In the genomic region with DNA sequence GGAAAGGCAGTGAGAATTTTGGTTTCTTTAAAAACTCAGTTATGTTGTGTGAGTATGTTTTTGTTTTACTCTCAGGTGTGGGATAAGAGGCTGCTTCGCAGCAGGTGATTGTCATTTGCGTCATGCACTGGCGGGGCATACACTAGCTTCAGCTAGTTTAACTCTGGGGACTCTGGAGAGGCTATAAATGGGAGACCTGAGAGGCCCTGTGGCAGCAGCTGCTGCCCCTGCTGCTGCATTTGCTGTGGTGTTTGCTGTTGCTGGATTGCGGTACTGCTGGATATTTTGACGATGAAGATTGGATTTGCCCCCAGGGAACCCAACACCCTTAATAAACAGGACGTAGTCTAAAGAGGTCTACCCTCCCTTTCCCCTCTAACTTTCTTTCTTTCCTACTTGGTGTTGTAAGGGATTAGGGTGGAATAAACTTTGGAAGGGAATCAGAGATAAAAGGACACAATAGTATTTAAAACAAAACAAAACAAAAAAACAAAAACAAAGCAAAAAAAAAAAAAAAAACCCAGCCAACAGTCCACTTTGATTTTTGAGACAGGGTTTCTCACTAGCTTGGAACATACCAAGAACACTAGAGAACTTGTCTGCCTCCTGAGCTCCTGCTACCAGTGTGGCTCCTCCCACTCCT, we compare ENCODE assay signal across 8 mouse cellular contexts. TPM values are rescaled to one million over a fixed set of nuclear protein-coding genes. Genes with fewer than 3 reads are reported as not detected.
DNase-seq lines count a peak whose midpoint lies in the region; ATAC-seq and TF ChIP-seq lines count a peak whose summit lies in the region.

No protein-coding gene starts in this region.

- no peaks in the 10 kb centered on the region for H3K36me3 ChIP-seq in neural tube, embryonic 11.5 days (ENCODE audit: control insufficient read depth, insufficient read depth, low read length)
- no peaks in the 10 kb centered on the region for H3K36me3 ChIP-seq in forebrain, postnatal 0 days (ENCODE audit: insufficient read depth)
- H3K36me3 ChIP-seq in liver, embryonic 14.5 days (replicated peaks; ENCODE audit: control insufficient read depth, insufficient read depth, low read depth): no peaks in the 10 kb centered on the region
- no peaks in the 10 kb centered on the region for H3K36me3 ChIP-seq in stomach, embryonic 16.5 days (ENCODE audit: control insufficient read depth, insufficient read depth, low read length)

- WGBS in neural tube, embryonic 11.5 days: 40% methylated on average over 6 of the region's 6 CpGs
- WGBS in forebrain, postnatal 0 days: 30% methylated on average over 6 of the region's 6 CpGs
- 38% methylated on average over 6 of the region's 6 CpGs for WGBS in liver, embryonic 14.5 days (ENCODE audit: insufficient replicate concordance)
- WGBS in stomach, embryonic 16.5 days: 20% methylated on average over 6 of the region's 6 CpGs

- no peaks in the 10 kb centered on the region for H3K27me3 ChIP-seq in neural tube, embryonic 11.5 days (ENCODE audit: control insufficient read depth, insufficient read depth, low read length)
- H3K27me3 ChIP-seq in forebrain, postnatal 0 days (ENCODE audit: insufficient read depth, low read length): no peaks in the 10 kb centered on the region
- H3K27me3 ChIP-seq in liver, embryonic 14.5 days (ENCODE audit: control insufficient read depth, insufficient read depth, low read length): no peaks in the 10 kb centered on the region
- no peaks in the 10 kb centered on the region for H3K27me3 ChIP-seq in stomach, embryonic 16.5 days (ENCODE audit: control insufficient read depth, insufficient read depth, low read length)

- H3K27ac ChIP-seq in neural tube, embryonic 11.5 days (ENCODE audit: low read depth, low read length): no peak overlapping the region
- H3K27ac ChIP-seq in forebrain, postnatal 0 days (ENCODE audit: low read depth, low read length): no peak overlapping the region
- peak overlapping the region; percentile 61 for H3K27ac ChIP-seq in liver, embryonic 14.5 days
- no peak overlapping the region for H3K27ac ChIP-seq in stomach, embryonic 16.5 days (ENCODE audit: low read length)

- no peak for TF ChIP-seq CTCF in forebrain, postnatal 0 days (IDR thresholded peaks at IDR 0.05; ENCODE audit: low read depth)
- no peak for TF ChIP-seq CTCF in liver, embryonic 14.5 days (IDR thresholded peaks at IDR 0.05; ENCODE audit: low read depth)

- H3K9me3 ChIP-seq in neural tube, embryonic 11.5 days (ENCODE audit: control insufficient read depth, low read length): no peaks in the 10 kb centered on the region
- H3K9me3 ChIP-seq in forebrain, postnatal 0 days (ENCODE audit: low read length): no peaks in the 10 kb centered on the region
- H3K9me3 ChIP-seq in liver, embryonic 14.5 days (ENCODE audit: control insufficient read depth, low read length): no peaks in the 10 kb centered on the region
- no peaks in the 10 kb centered on the region for H3K9me3 ChIP-seq in stomach, embryonic 16.5 days (replicated peaks; ENCODE audit: control insufficient read depth, low read length)

- no peak overlapping the region for H3K9ac ChIP-seq in neural tube, embryonic 11.5 days (ENCODE audit: low read length)
- H3K9ac ChIP-seq in forebrain, postnatal 0 days: no peak overlapping the region
- peak overlapping the region; percentile 23; the same call in 1 of the 2 replicates for H3K9ac ChIP-seq in liver, embryonic 14.5 days (replicated peaks)
- H3K9ac ChIP-seq in stomach, embryonic 16.5 days (ENCODE audit: low read length): no peak overlapping the region

- ATAC-seq in neural tube, embryonic 11.5 days (ENCODE audit: insufficient read depth, low FRiP score, low TSS enrichment): no peak
- peak; percentile 56 for ATAC-seq in forebrain, postnatal 0 days
- ATAC-seq in liver, embryonic 14.5 days (ENCODE audit: insufficient read depth): peak; percentile 24; the same call in 1 of the 2 replicates
- no peak for ATAC-seq in stomach, embryonic 16.5 days (ENCODE audit: insufficient read depth, low FRiP score)

- TF ChIP-seq EP300 in liver, embryonic 14.5 days (IDR thresholded peaks at IDR 0.05; ENCODE audit: low read depth): no peak; the same call in 1 of the 2 replicates

- no peaks in the 10 kb centered on the region; the same call in 1 of the 2 replicates for H3K4me1 ChIP-seq in neural tube, embryonic 11.5 days (ENCODE audit: control insufficient read depth, insufficient read depth, low read length)
- H3K4me1 ChIP-seq in forebrain, postnatal 0 days (ENCODE audit: insufficient read depth): 0 out of 2 replicates have a peak, but pooled peaks cover 3% of the 10 kb centered on the region
- peaks cover 37 to 38% of the 10 kb centered on the region in 2 experiments for H3K4me1 ChIP-seq in liver, embryonic 14.5 days (replicated peaks; ENCODE audit: control insufficient read depth in 2 of 2, insufficient read depth in 2 of 2, low read length in 1 of 2)
- H3K4me1 ChIP-seq in stomach, embryonic 16.5 days (ENCODE audit: control insufficient read depth, insufficient read depth, low read length): peaks cover 8% of the 10 kb centered on the region; the same call in 1 of the 2 replicates

- DNase-seq in neural tube, embryonic 11.5 days (ENCODE audit: low spot score): no peak
- DNase-seq in neural tube, embryonic 10.5 days (ENCODE audit: extremely low spot score, low spot score): no peak
- no peak for DNase-seq in forebrain, postnatal 0 days
- DNase-seq in liver, embryonic 14.5 days (ENCODE audit: low read depth in 3 of 3, low spot score in 3 of 3): no peak
- DNase-seq in left cerebral cortex, adult 8-10 months (ENCODE audit: low spot score in 2 of 2): no peak
- DNase-seq in adipocyte (ENCODE audit: low spot score): no peak
- DNase-seq in cerebellum, postnatal 36 days: no peak

- peak overlapping the region; percentile 37 for H3K4me2 ChIP-seq in neural tube, embryonic 11.5 days (ENCODE audit: low read depth)
- H3K4me2 ChIP-seq in forebrain, postnatal 0 days (ENCODE audit: low read depth): peak overlapping the region; percentile 46
- H3K4me2 ChIP-seq in liver, embryonic 14.5 days (ENCODE audit: low read depth): peak overlapping the region; percentile 59
- H3K4me2 ChIP-seq in stomach, embryonic 16.5 days (ENCODE audit: low read depth, low read length): peak overlapping the region; percentile 64

- H3K4me3 ChIP-seq in neural tube, embryonic 11.5 days (ENCODE audit: low read depth, low read length): peak overlapping the region; percentile 16
- peak overlapping the region; percentile 25 for H3K4me3 ChIP-seq in forebrain, postnatal 0 days (ENCODE audit: low read depth, low read length)
- H3K4me3 ChIP-seq in liver, embryonic 14.5 days (ENCODE audit: insufficient read depth in 1 of 2, low read depth in 2 of 2, low read length in 2 of 2): no peak overlapping the region
- H3K4me3 ChIP-seq in stomach, embryonic 16.5 days (replicated peaks; ENCODE audit: low read length): peak overlapping the region; percentile 31; the same call in 1 of the 2 replicates

RNA-seq across cellular contexts. Expression of gene Slc4a8, which starts 14.9 kb away (rescaled TPM):
- 7.9 and 11.3 TPM in 2 replicates for polyA plus RNA-seq in neural tube, embryonic 11.5 days (2014; fragmentation: Nextera tagmentation; extraction: Ambion mirVana)
- 17.8 and 38.3 TPM in 2 replicates for total RNA-seq in forebrain, postnatal 0 days (2014; rRNA removed)
- 30.3 and 31.2 TPM in 2 replicates for polyA plus RNA-seq in forebrain, postnatal 0 days (2015; fragmentation: Nextera tagmentation; extraction: Ambion mirVana)
- polyA plus RNA-seq in liver, embryonic 14.5 days (2012; rRNA removed): 0.15 and 0.16 TPM in 2 replicates
- 0.30 and 0.55 TPM in 2 replicates for polyA plus RNA-seq in liver, embryonic 14.5 days (2014; fragmentation: Nextera tagmentation; extraction: Ambion mirVana)
- polyA plus RNA-seq in stomach, embryonic 16.5 days (2015; fragmentation: Nextera tagmentation; extraction: Ambion mirVana): 3.9 and 4.7 TPM in 2 replicates
- total RNA-seq in left cerebral cortex, adult 8-10 months (2022): 10 to 100 TPM; 60.5 to 73.8 (median 69.8) TPM

RNA-seq across cellular contexts. Expression of gene Galnt6, which starts 17.4 kb away (rescaled TPM):
- polyA plus RNA-seq in neural tube, embryonic 11.5 days (2014; fragmentation: Nextera tagmentation; extraction: Ambion mirVana): 0.11 TPM in 1 of 2 replicates, not detected in the other
- total RNA-seq in forebrain, postnatal 0 days (2014; rRNA removed): 0.77 and 1.5 TPM in 2 replicates
- polyA plus RNA-seq in forebrain, postnatal 0 days (2015; fragmentation: Nextera tagmentation; extraction: Ambion mirVana): 0.24 and 0.47 TPM in 2 replicates
- polyA plus RNA-seq in liver, embryonic 14.5 days (2012; rRNA removed): 0.36 and 0.47 TPM in 2 replicates
- 0.73 and 0.84 TPM in 2 replicates for polyA plus RNA-seq in liver, embryonic 14.5 days (2014; fragmentation: Nextera tagmentation; extraction: Ambion mirVana)
- polyA plus RNA-seq in stomach, embryonic 16.5 days (2015; fragmentation: Nextera tagmentation; extraction: Ambion mirVana): 6.9 and 8.7 TPM in 2 replicates
- total RNA-seq in left cerebral cortex, adult 8-10 months (2022): 10 to 100 TPM; 12.4 to 15.1 (median 14.4) TPM

RNA-seq across cellular contexts. Expression of gene Cela1, which starts 58.9 kb away (rescaled TPM):
- polyA plus RNA-seq in neural tube, embryonic 11.5 days (2014; fragmentation: Nextera tagmentation; extraction: Ambion mirVana): 1.3 and 4.7 TPM in 2 replicates
- 0.62 and 5.1 TPM in 2 replicates for total RNA-seq in forebrain, postnatal 0 days (2014; rRNA removed)
- polyA plus RNA-seq in forebrain, postnatal 0 days (2015; fragmentation: Nextera tagmentation; extraction: Ambion mirVana): 0.81 and 1.2 TPM in 2 replicates
- polyA plus RNA-seq in liver, embryonic 14.5 days (2012; rRNA removed): 8.1 and 9.5 TPM in 2 replicates
- polyA plus RNA-seq in liver, embryonic 14.5 days (2014; fragmentation: Nextera tagmentation; extraction: Ambion mirVana): 11.5 and 13.8 TPM in 2 replicates
- polyA plus RNA-seq in stomach, embryonic 16.5 days (2015; fragmentation: Nextera tagmentation; extraction: Ambion mirVana): 250 and 388 TPM in 2 replicates
- total RNA-seq in left cerebral cortex, adult 8-10 months (2022): 1 to 10 TPM; 1.7 to 5.8 (median 4.5) TPM

Comparison
In these comparisons a context has a peak if more than half of its experiments do, and no peak if none do; other contexts are left out.
1. ATAC-seq: peak in forebrain, postnatal 0 days (single experiment) and liver, embryonic 14.5 days (single experiment); none in neural tube, embryonic 11.5 days (single experiment) and stomach, embryonic 16.5 days (single experiment).
2. H3K4me3 ChIP-seq: peak in neural tube, embryonic 11.5 days (single experiment), forebrain, postnatal 0 days (single experiment) and stomach, embryonic 16.5 days (single experiment); none in liver, embryonic 14.5 days (0 of 2).
3. RNA of gene Cela1, which starts 58.9 kb away (polyA plus RNA-seq): 250 to 388 TPM in stomach, embryonic 16.5 days; 8.1 to 13.8 TPM in liver, embryonic 14.5 days, 1.3 to 4.7 TPM in neural tube, embryonic 11.5 days and 0.81 to 1.2 TPM in forebrain, postnatal 0 days; every median in the first group is over 10 times any median in the second.
4. Peak in every context shown above with its lines, with median percentiles within 50 percentile points of each other: H3K4me2 ChIP-seq.